Comparison of ENCODE assay signal across 8 mouse cellular contexts in genomic region chr17:46711612-46712271, GRCm38 (mm10). TPM values are rescaled to one million over a fixed set of nuclear protein-coding genes. Genes with fewer than 3 reads are reported as not detected.
A peak's percentile ranks its signal among the peaks of the same experiment; 100 is the strongest.
DNase-seq lines count a peak whose midpoint lies in the region; ATAC-seq and TF ChIP-seq lines count a peak whose summit lies in the region.

No protein-coding gene starts in this region.

- H3K9me3 ChIP-seq in forebrain, embryonic 16.5 days (ENCODE audit: control insufficient read depth, low read length) = no peaks in the 10 kb centered on the region

- peaks cover 13% of the 10 kb centered on the region for H3K36me3 ChIP-seq in forebrain, embryonic 16.5 days (ENCODE audit: control insufficient read depth, insufficient read depth)
- peaks cover 15% of the 10 kb centered on the region; the same call in 1 of the 2 replicates for H3K36me3 ChIP-seq in liver, adult 2 months (ENCODE audit: control insufficient read depth, insufficient read depth, low read length)
- H3K36me3 ChIP-seq in myocyte (ENCODE audit: control insufficient read depth, insufficient read depth) = peaks cover 12% of the 10 kb centered on the region

- H3K27me3 ChIP-seq in forebrain, embryonic 16.5 days (replicated peaks; ENCODE audit: control insufficient read depth, insufficient read depth, low read length) = no peaks in the 10 kb centered on the region
- H3K27me3 ChIP-seq in liver, adult 2 months (ENCODE audit: control insufficient read depth, insufficient read depth, low read length) = no peaks in the 10 kb centered on the region
- no peaks in the 10 kb centered on the region for H3K27me3 ChIP-seq in myocyte (ENCODE audit: control insufficient read depth, insufficient read depth, insufficient read length)

- peak overlapping the region; percentile 88 for H3ac ChIP-seq in myocyte (ENCODE audit: control insufficient read depth, insufficient read length)

- H3K27ac ChIP-seq in forebrain, embryonic 16.5 days (ENCODE audit: low read length) = peak overlapping the region; percentile 58
- H3K27ac ChIP-seq in liver, adult 2 months (replicated peaks; ENCODE audit: insufficient read depth, low read depth, low read length) = peak overlapping the region; percentile 93

- under 1% methylated on average over 67 of the region's 76 CpGs for WGBS in forebrain, embryonic 16.5 days
- under 1% methylated on average over 75 of the region's 76 CpGs for WGBS in liver, adult 2 months

- peak; percentile 34; the same call in 1 of the 2 replicates for TF ChIP-seq POLR2A in liver, adult 2 months (IDR thresholded peaks at IDR 0.05; ENCODE audit: extremely low read depth, insufficient read depth, low read length)
- TF ChIP-seq POLR2A in myocyte (IDR thresholded peaks at IDR 0.05; ENCODE audit: insufficient read length, low read depth) = no peak

- TF ChIP-seq CTCF in liver, adult 2 months (IDR thresholded peaks at IDR 0.05; ENCODE audit: low read depth, low read length) = no peak

- peaks cover 13% of the 10 kb centered on the region for H3K79me2 ChIP-seq in liver, adult 2 months (ENCODE audit: control insufficient read depth, insufficient read depth, low read length)
- peaks cover 19% of the 10 kb centered on the region for H3K79me2 ChIP-seq in myocyte (ENCODE audit: control insufficient read depth, insufficient read depth)

- peak overlapping the region; percentile 98 for H3K4me2 ChIP-seq in forebrain, embryonic 16.5 days (ENCODE audit: low read length)
- peak overlapping the region; percentile 93 for H3K4me2 ChIP-seq in myocyte (ENCODE audit: low read depth)

- peak overlapping the region; percentile 98 for H3K4me3 ChIP-seq in forebrain, embryonic 16.5 days (replicated peaks; ENCODE audit: low read length)
- H3K4me3 ChIP-seq in liver, adult 2 months (ENCODE audit: insufficient read depth, low read depth, low read length) = peak overlapping the region; percentile 97
- peak overlapping the region; percentile 54 for H3K4me3 ChIP-seq in myocyte

- DNase-seq in layer of hippocampus, postnatal 10 days (ENCODE audit: low spot score in 2 of 2) = peak; percentile 48 to 60
- DNase-seq in layer of hippocampus, postnatal 14 days (ENCODE audit: low spot score in 2 of 2) = no peak
- DNase-seq in adrenal gland, postnatal 14 days = peak; percentile 89
- DNase-seq in induced T-regulatory cell, adult 2 months (ENCODE audit: low read depth) = peak; percentile 41
- peak; percentile 61 for DNase-seq in liver, adult 2 months (ENCODE audit: extremely low read depth, low read depth, low spot score)

- ATAC-seq in forebrain, embryonic 16.5 days = peak; percentile 62
- ATAC-seq in monocyte, adult 5-6 weeks (replicated peaks; ENCODE audit: insufficient number of reproducible peaks, low FRiP score, low TSS enrichment, poor library complexity, severe bottlenecking) = no peak

- peaks cover 13% of the 10 kb centered on the region for H3K4me1 ChIP-seq in forebrain, embryonic 16.5 days (replicated peaks; ENCODE audit: control insufficient read depth, insufficient read depth, low read length)
- H3K4me1 ChIP-seq in liver, adult 2 months (ENCODE audit: control insufficient read depth, insufficient read depth, low read length) = peaks cover 9% of the 10 kb centered on the region

- H3K9ac ChIP-seq in forebrain, embryonic 16.5 days (replicated peaks; ENCODE audit: low read depth, low read length) = peak overlapping the region; percentile 82
- H3K9ac ChIP-seq in liver, adult 2 months (ENCODE audit: low read depth, low read length) = peak overlapping the region; percentile 99

TF ChIP-seq in myocyte, 11 proteins besides CTCF, POLR2A, EP300 and RAD21:
- TF ChIP-seq MYOG (IDR thresholded peaks at IDR 0.05; ENCODE audit: control insufficient read depth in 1 of 3, insufficient read depth in 1 of 3, insufficient read length in 2 of 3, low read depth in 2 of 3) = no peak
TF ChIP-seq in myocyte: peak in this region for 0.

RNA-seq across cellular contexts. Expression of gene Pex6, which starts 0.5 kb away (rescaled TPM):
- total RNA-seq in layer of hippocampus, postnatal 10 days (2021) = 10 to 100 TPM; 28.4 to 33.9 TPM
- total RNA-seq in layer of hippocampus, postnatal 14 days (2021) = 10 to 100 TPM; 32.0 to 36.8 TPM
- total RNA-seq in adrenal gland, postnatal 14 days (2021) = 70.2 and 72.3 TPM in 2 replicates
- polyA plus RNA-seq in forebrain, embryonic 16.5 days (2015; fragmentation: Nextera tagmentation; extraction: Ambion mirVana) = 22.7 and 24.6 TPM in 2 replicates
- total RNA-seq in liver, adult 2 months (2014; rRNA removed) = 39.5 and 46.4 TPM in 2 replicates
- 94.8 and 104 TPM in 2 replicates for polyA plus RNA-seq in liver, adult 2 months (2012; rRNA removed)
- 29.6 TPM for polyA plus RNA-seq in myocyte (2012; fragmentation: generic; extraction: Trizol)
- 5.4 to 11.1 TPM (median 10.3 TPM) in 3 replicates for total RNA-seq in monocyte, adult 5-6 weeks (2017)

RNA-seq across cellular contexts. Expression of gene Ppp2r5d, which starts 6.8 kb away (rescaled TPM):
- 10 to 100 TPM; 91.8 to 94.1 TPM for total RNA-seq in layer of hippocampus, postnatal 10 days (2021)
- total RNA-seq in layer of hippocampus, postnatal 14 days (2021) = 10 to 100 TPM; 88.1 to 92.2 TPM
- 47.1 and 49.0 TPM in 2 replicates for total RNA-seq in adrenal gland, postnatal 14 days (2021)
- polyA plus RNA-seq in forebrain, embryonic 16.5 days (2015; fragmentation: Nextera tagmentation; extraction: Ambion mirVana) = 87.5 and 96.6 TPM in 2 replicates
- 13.6 and 14.8 TPM in 2 replicates for total RNA-seq in liver, adult 2 months (2014; rRNA removed)
- 22.8 and 24.0 TPM in 2 replicates for polyA plus RNA-seq in liver, adult 2 months (2012; rRNA removed)
- polyA plus RNA-seq in myocyte (2012; fragmentation: generic; extraction: Trizol) = 79.6 TPM
- total RNA-seq in monocyte, adult 5-6 weeks (2017) = 24.4 to 34.6 TPM (median 30.2 TPM) in 3 replicates

RNA-seq across cellular contexts. Expression of gene Gnmt, which starts 17.2 kb away (rescaled TPM):
- total RNA-seq in layer of hippocampus, postnatal 10 days (2021) = under 1 TPM; 0.33 to 0.59 TPM
- under 1 TPM; 0.76 to 0.98 TPM for total RNA-seq in layer of hippocampus, postnatal 14 days (2021)
- 6.9 and 124 TPM in 2 replicates for total RNA-seq in adrenal gland, postnatal 14 days (2021)
- 0.93 and 1.1 TPM in 2 replicates for polyA plus RNA-seq in forebrain, embryonic 16.5 days (2015; fragmentation: Nextera tagmentation; extraction: Ambion mirVana)
- total RNA-seq in liver, adult 2 months (2014; rRNA removed) = 3,482 and 4,252 TPM in 2 replicates
- polyA plus RNA-seq in liver, adult 2 months (2012; rRNA removed) = 4,950 and 5,107 TPM in 2 replicates
- 0.11 TPM for polyA plus RNA-seq in myocyte (2012; fragmentation: generic; extraction: Trizol)
- 2.2 to 3.4 TPM (median 3.1 TPM) in 3 replicates for total RNA-seq in monocyte, adult 5-6 weeks (2017)

RNA-seq across cellular contexts. Expression of gene Klhdc3, which starts 31.0 kb away (rescaled TPM):
- total RNA-seq in layer of hippocampus, postnatal 10 days (2021) = 100 to 1,000 TPM; 153 to 160 TPM
- 100 to 1,000 TPM; 174 to 176 TPM for total RNA-seq in layer of hippocampus, postnatal 14 days (2021)
- 80.0 and 83.6 TPM in 2 replicates for total RNA-seq in adrenal gland, postnatal 14 days (2021)
- polyA plus RNA-seq in forebrain, embryonic 16.5 days (2015; fragmentation: Nextera tagmentation; extraction: Ambion mirVana) = 191 and 194 TPM in 2 replicates
- total RNA-seq in liver, adult 2 months (2014; rRNA removed) = 23.9 and 44.0 TPM in 2 replicates
- 68.8 and 74.6 TPM in 2 replicates for polyA plus RNA-seq in liver, adult 2 months (2012; rRNA removed)
- polyA plus RNA-seq in myocyte (2012; fragmentation: generic; extraction: Trizol) = 128 TPM
- 24.6 to 30.1 TPM (median 28.5 TPM) in 3 replicates for total RNA-seq in monocyte, adult 5-6 weeks (2017)

RNA-seq across cellular contexts. Expression of gene Mea1, which starts 33.1 kb away (rescaled TPM):
- total RNA-seq in layer of hippocampus, postnatal 10 days (2021) = 100 to 1,000 TPM; 118 TPM
- 100 to 1,000 TPM in 1 of 2 experiments, 10 to 100 TPM in 1; 98.2 to 103 TPM for total RNA-seq in layer of hippocampus, postnatal 14 days (2021)
- total RNA-seq in adrenal gland, postnatal 14 days (2021) = 80.5 and 90.2 TPM in 2 replicates
- 208 and 240 TPM in 2 replicates for polyA plus RNA-seq in forebrain, embryonic 16.5 days (2015; fragmentation: Nextera tagmentation; extraction: Ambion mirVana)
- total RNA-seq in liver, adult 2 months (2014; rRNA removed) = 52.4 and 60.4 TPM in 2 replicates
- polyA plus RNA-seq in liver, adult 2 months (2012; rRNA removed) = 55.2 and 65.9 TPM in 2 replicates
- polyA plus RNA-seq in myocyte (2012; fragmentation: generic; extraction: Trizol) = 145 TPM
- 79.9 to 102 TPM (median 82.5 TPM) in 3 replicates for total RNA-seq in monocyte, adult 5-6 weeks (2017)

Comparison
In these comparisons a context has a peak if more than half of its experiments do, and no peak if none do; other contexts are left out.
1. DNase-seq: peak in layer of hippocampus, postnatal 10 days (2 of 2), adrenal gland, postnatal 14 days (single experiment), induced T-regulatory cell, adult 2 months (single experiment) and liver, adult 2 months (single experiment); none in layer of hippocampus, postnatal 14 days (0 of 2).
2. Peak in every context shown above with its lines, with median percentiles within 50 percentile points of each other: H3K4me3 ChIP-seq.